8 mouse cellular contexts compared by ENCODE assay signal in genomic region chr4:129987825-129988504, GRCm38 (mm10). TPM values are rescaled to one million over a fixed set of nuclear protein-coding genes. Genes with fewer than 3 reads are reported as not detected.
DNase-seq lines count a peak whose midpoint lies in the region; ATAC-seq and TF ChIP-seq lines count a peak whose summit lies in the region.

No protein-coding gene starts in this region.

- no peak overlapping the region for H3K27ac ChIP-seq in CH12.LX (ENCODE audit: insufficient read depth, low read depth)
- no peak overlapping the region for H3K27ac ChIP-seq in embryonic facial prominence, embryonic 15.5 days (replicated peaks)
- H3K27ac ChIP-seq in hindbrain, embryonic 10.5 days, result peak overlapping the region; percentile 85
- no peak overlapping the region for H3K27ac ChIP-seq in liver, embryonic 12.5 days

- H3K36me3 ChIP-seq in CH12.LX (replicated peaks in 1 of 2; ENCODE audit: control insufficient read depth in 1 of 2, insufficient read depth in 1 of 2, low read length in 1 of 2), result no peaks in the 10 kb centered on the region
- H3K36me3 ChIP-seq in embryonic facial prominence, embryonic 15.5 days, result 0 out of 2 replicates have a peak, but pooled peaks cover 6% of the 10 kb centered on the region
- peaks cover 11% of the 10 kb centered on the region; the same call in 1 of the 2 replicates for H3K36me3 ChIP-seq in hindbrain, embryonic 10.5 days
- H3K36me3 ChIP-seq in liver, embryonic 12.5 days, result no peaks in the 10 kb centered on the region

- TF ChIP-seq CTCF in CH12.LX (conservative IDR thresholded peaks at IDR 0.05 in 1 of 2, IDR thresholded peaks at IDR 0.05 in 1 of 2; ENCODE audit: low read depth in 2 of 2, low read length in 2 of 2), result no peak

- TF ChIP-seq EP300 in CH12.LX (IDR thresholded peaks at IDR 0.05; ENCODE audit: low read length), result no peak

- TF ChIP-seq RAD21 in CH12.LX (IDR thresholded peaks at IDR 0.05; ENCODE audit: low read depth, low read length), result no peak

- peaks cover 24 to 44% of the 10 kb centered on the region in 2 experiments for H3K4me1 ChIP-seq in CH12.LX (ENCODE audit: control insufficient read depth in 1 of 2, insufficient read depth in 2 of 2)
- H3K4me1 ChIP-seq in embryonic facial prominence, embryonic 15.5 days, result peaks cover 59% of the 10 kb centered on the region
- peaks cover 79% of the 10 kb centered on the region for H3K4me1 ChIP-seq in hindbrain, embryonic 10.5 days (replicated peaks)
- H3K4me1 ChIP-seq in liver, embryonic 12.5 days, result peaks cover 19% of the 10 kb centered on the region

- no peaks in the 10 kb centered on the region for H3K79me2 ChIP-seq in CH12.LX (replicated peaks; ENCODE audit: control insufficient read depth, extremely low read depth, insufficient read depth, poor library complexity, severe bottlenecking)

- peak; percentile 52 for DNase-seq in CH12.LX (ENCODE audit: extremely low read depth)
- DNase-seq in NIH3T3 (ENCODE audit: low read depth), result peak; percentile 25
- DNase-seq in hindbrain, embryonic 10.5 days (ENCODE audit: low spot score), result peak; percentile 78
- DNase-seq in thymus, postnatal 36 days, result peak; percentile 44 to 58
- DNase-seq in frontal cortex, postnatal 36 days (ENCODE audit: low spot score in 2 of 2), result no peak

- in situ Hi-C loops in CH12.LX (cut with MboI; ENCODE audit: low pct_ligation_motif_present, low pct_unique_long_range_greater_than_20kb, low sequenced_read_pairs), result no loop called here

- H3K4me3 ChIP-seq in CH12.LX (replicated peaks in 1 of 3; ENCODE audit: low read depth in 2 of 3, low read length in 2 of 3, poor library complexity in 1 of 3), result peak overlapping the region in 2 of 3 experiments; percentile 19 to 48
- peak overlapping the region; percentile 45 for H3K4me3 ChIP-seq in embryonic facial prominence, embryonic 15.5 days (replicated peaks)
- peak overlapping the region; percentile 62 for H3K4me3 ChIP-seq in hindbrain, embryonic 10.5 days
- H3K4me3 ChIP-seq in liver, embryonic 12.5 days, result peak overlapping the region; percentile 45

- peaks cover 3% of the 10 kb centered on the region for H3K9me3 ChIP-seq in CH12.LX (replicated peaks; ENCODE audit: low read length)
- no peaks in the 10 kb centered on the region for H3K9me3 ChIP-seq in embryonic facial prominence, embryonic 15.5 days (replicated peaks)
- no peaks in the 10 kb centered on the region for H3K9me3 ChIP-seq in hindbrain, embryonic 10.5 days
- no peaks in the 10 kb centered on the region for H3K9me3 ChIP-seq in liver, embryonic 12.5 days (replicated peaks)

- WGBS in embryonic facial prominence, embryonic 15.5 days, result 2% methylated on average over 51 of the region's 53 CpGs
- WGBS in hindbrain, embryonic 10.5 days, result under 1% methylated on average over 53 of the region's 53 CpGs
- 3% methylated on average over 53 of the region's 53 CpGs for WGBS in liver, embryonic 12.5 days (ENCODE audit: insufficient replicate concordance)

- ATAC-seq in embryonic facial prominence, embryonic 15.5 days (ENCODE audit: insufficient number of reproducible peaks, low FRiP score, low TSS enrichment, low read depth), result 0 out of 2 replicates have a peak, but pooled peaks have one; percentile 25
- ATAC-seq in liver, embryonic 12.5 days, result no peak
- 0 out of 2 replicates have a peak, but pooled peaks have one; percentile 29 for ATAC-seq in monocyte, adult 5-6 weeks (replicated peaks; ENCODE audit: insufficient number of reproducible peaks, low FRiP score, low TSS enrichment, poor library complexity, severe bottlenecking)

- no peak for TF ChIP-seq POLR2A in CH12.LX (IDR thresholded peaks at IDR 0.05; ENCODE audit: low read depth, low read length)

- dilution Hi-C loops in CH12.LX (cut with MboI; ENCODE audit: extremely low pct_ligation_motif_present, extremely low pct_unique_long_range_greater_than_20kb, low sequenced_read_pairs), result no loop called here

- peaks cover 91% of the 10 kb centered on the region for H3K27me3 ChIP-seq in CH12.LX (replicated peaks)
- H3K27me3 ChIP-seq in embryonic facial prominence, embryonic 15.5 days, result peaks cover 29% of the 10 kb centered on the region
- peaks cover 76% of the 10 kb centered on the region for H3K27me3 ChIP-seq in hindbrain, embryonic 10.5 days (ENCODE audit: insufficient read depth, poor library complexity, severe bottlenecking)
- H3K27me3 ChIP-seq in liver, embryonic 12.5 days (replicated peaks), result peaks cover 99% of the 10 kb centered on the region

- H3K4me2 ChIP-seq in CH12.LX (ENCODE audit: insufficient read depth, low read depth, poor library complexity, severe bottlenecking), result peak overlapping the region; percentile 95
- peak overlapping the region; percentile 74 for H3K4me2 ChIP-seq in embryonic facial prominence, embryonic 15.5 days (replicated peaks)
- peak overlapping the region; percentile 67 for H3K4me2 ChIP-seq in liver, embryonic 12.5 days

- no peak overlapping the region for H3K9ac ChIP-seq in CH12.LX (ENCODE audit: insufficient read depth, low read depth)
- peak overlapping the region; percentile 29; the same call in 1 of the 2 replicates for H3K9ac ChIP-seq in embryonic facial prominence, embryonic 15.5 days
- H3K9ac ChIP-seq in liver, embryonic 12.5 days, result no peak overlapping the region

TF ChIP-seq in CH12.LX, 34 proteins besides CTCF, POLR2A, EP300 and RAD21:
- TF ChIP-seq JUN (IDR thresholded peaks at IDR 0.05; ENCODE audit: insufficient read depth, low read depth, low read length) (no peak), ETS1 (conservative IDR thresholded peaks at IDR 0.05; ENCODE audit: low read depth, low read length) (peak; percentile 22; the same call in 1 of the 2 replicates), SIN3A (IDR thresholded peaks at IDR 0.05; ENCODE audit: low read length) (peak; percentile 70), ELF1 (IDR thresholded peaks at IDR 0.05; ENCODE audit: low read depth, low read length) (peak; percentile 40; the same call in 1 of the 2 replicates), IRF4 (IDR thresholded peaks at IDR 0.05; ENCODE audit: low read depth, low read length) (peak; percentile 72), E2F4 (IDR thresholded peaks at IDR 0.05; ENCODE audit: insufficient replicate concordance, low read depth, low read length) (no peak), TCF12 (IDR thresholded peaks at IDR 0.05; ENCODE audit: low read depth, low read length) (peak; percentile 49; the same call in 1 of the 2 replicates), HCFC1 (IDR thresholded peaks at IDR 0.05; ENCODE audit: low read depth, low read length) (peak; percentile 30; the same call in 1 of the 2 replicates), MAZ (IDR thresholded peaks at IDR 0.05; ENCODE audit: low read depth, low read length) (peak; percentile 73)

RNA-seq across cellular contexts. Expression of gene Adgrb2, which starts 3.3 kb away (rescaled TPM):
- total RNA-seq in CH12.LX (2012; rRNA removed) (0.04 and 0.08 TPM in 2 replicates), CH12.LX (2014; rRNA removed) (not detected in 2 replicates)
- not detected in 2 replicates for polyA plus RNA-seq in CH12.LX (2012; ENCODE audit: insufficient read length, low read depth)
- polyA plus RNA-seq in embryonic facial prominence, embryonic 15.5 days (2015; fragmentation: Nextera tagmentation; extraction: Ambion mirVana), result 7.0 and 7.1 TPM in 2 replicates
- polyA plus RNA-seq in hindbrain, embryonic 10.5 days (2016; fragmentation: Nextera tagmentation; extraction: Ambion mirVana), result 2.0 and 3.1 TPM in 2 replicates
- polyA plus RNA-seq in liver, embryonic 12.5 days (2016; fragmentation: Nextera tagmentation; extraction: Ambion mirVana), result 0.17 and 0.92 TPM in 2 replicates
- 2.0 to 2.3 TPM in 2 of 3 replicates, not detected in the other for total RNA-seq in monocyte, adult 5-6 weeks (2017)

RNA-seq across cellular contexts. Expression of gene Spocd1, which starts 58.9 kb away (rescaled TPM):
- 0.04 TPM in 2 replicates for total RNA-seq in CH12.LX (2012; rRNA removed)
- 0.07 TPM in 1 of 2 replicates, not detected in the other for total RNA-seq in CH12.LX (2014; rRNA removed)
- 0.08 TPM in 1 of 2 replicates, not detected in the other for polyA plus RNA-seq in CH12.LX (2012; ENCODE audit: insufficient read length, low read depth)
- polyA plus RNA-seq in embryonic facial prominence, embryonic 15.5 days (2015; fragmentation: Nextera tagmentation; extraction: Ambion mirVana), result 0.23 and 0.28 TPM in 2 replicates
- polyA plus RNA-seq in hindbrain, embryonic 10.5 days (2016; fragmentation: Nextera tagmentation; extraction: Ambion mirVana), result 0.05 TPM in 1 of 2 replicates, not detected in the other
- 0.04 TPM in 2 replicates for polyA plus RNA-seq in liver, embryonic 12.5 days (2016; fragmentation: Nextera tagmentation; extraction: Ambion mirVana)
- total RNA-seq in monocyte, adult 5-6 weeks (2017), result not detected in 3 replicates

RNA-seq across cellular contexts. Expression of gene Col16a1, which starts 59.7 kb away (rescaled TPM):
- 0.13 TPM in 1 of 2 replicates, not detected in the other for total RNA-seq in CH12.LX (2012; rRNA removed)
- total RNA-seq in CH12.LX (2014; rRNA removed), result not detected in 2 replicates
- polyA plus RNA-seq in CH12.LX (2012; ENCODE audit: insufficient read length, low read depth), result not detected in 2 replicates
- polyA plus RNA-seq in embryonic facial prominence, embryonic 15.5 days (2015; fragmentation: Nextera tagmentation; extraction: Ambion mirVana), result 183 and 190 TPM in 2 replicates
- polyA plus RNA-seq in hindbrain, embryonic 10.5 days (2016; fragmentation: Nextera tagmentation; extraction: Ambion mirVana), result 7.2 and 8.7 TPM in 2 replicates
- 4.2 and 4.9 TPM in 2 replicates for polyA plus RNA-seq in liver, embryonic 12.5 days (2016; fragmentation: Nextera tagmentation; extraction: Ambion mirVana)
- total RNA-seq in monocyte, adult 5-6 weeks (2017), result 0.19 TPM in 1 of 3 replicates, not detected in the others

Comparison
In these comparisons a context has a peak if more than half of its experiments do, and no peak if none do; other contexts are left out.
1. DNase-seq: peak in CH12.LX (single experiment), NIH3T3 (single experiment), hindbrain, embryonic 10.5 days (single experiment) and thymus, postnatal 36 days (2 of 2); none in frontal cortex, postnatal 36 days (0 of 2).
2. RNA of gene Col16a1, which starts 59.7 kb away (polyA plus RNA-seq): 183 to 190 TPM in embryonic facial prominence, embryonic 15.5 days; 7.2 to 8.7 TPM in hindbrain, embryonic 10.5 days, 4.2 to 4.9 TPM in liver, embryonic 12.5 days and not detected in CH12.LX; every median in the first group is over 10 times any median in the second.
3. Peak in every context shown above with its lines, with median percentiles within 50 percentile points of each other: H3K4me2 ChIP-seq and H3K4me3 ChIP-seq.